Mouse (Mus musculus) E14TG2a.4 (cell line): Measurements from ENCODE around the gene E2f4.

Experiments
- CTCF ChIP-seq: conservative IDR thresholded peaks from 2 replicates; pipeline ENCODE4 v1.5.1; 2014; ENCODE audit warnings: low read length
- NANOG ChIP-seq: IDR thresholded peaks from 2 replicates; pipeline ENCODE4 v1.6.1; 2014; ENCODE audit warnings: borderline replicate concordance, low read length, mixed read lengths

GRCm38 (mm10) chr8:105275840-105276239 is 21.6 kb upstream of the E2f4 start, which contains the start of gene Nol3:
- TF ChIP-seq CTCF (no peak), NANOG (no peak)
